Mouse (Mus musculus): ENCODE data around the gene Nckap5.

DNA sequence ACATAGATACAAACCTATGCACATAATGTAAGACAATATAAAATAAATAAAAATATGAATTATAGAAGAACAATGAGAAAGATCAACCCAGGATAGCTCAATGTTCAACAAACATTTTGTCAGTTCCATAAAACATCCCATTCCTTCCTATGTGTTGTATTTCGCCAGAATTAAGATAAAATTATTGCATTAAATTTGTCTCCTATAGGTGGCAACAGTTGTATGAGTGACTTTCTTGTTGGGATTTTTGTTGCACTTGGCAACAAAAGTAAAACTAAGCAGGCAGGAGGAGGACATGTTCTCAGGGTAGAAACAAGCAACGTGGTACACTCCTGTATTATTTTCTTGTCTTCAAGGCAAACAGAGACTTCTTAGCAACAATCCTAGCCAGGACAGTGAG, 907.5 kb downstream of the Nckap5 start:
- TF ChIP-seq SRF (IDR thresholded peaks at IDR 0.05; ENCODE audit: control insufficient read depth, insufficient read length, low read depth) (no peak), MYOD1 (IDR thresholded peaks at IDR 0.05; ENCODE audit: control insufficient read depth in 1 of 3, insufficient read length in 2 of 3, low read depth in 2 of 3) (no peak), POLR2A (IDR thresholded peaks at IDR 0.05; ENCODE audit: insufficient read length, low read depth) (no peak), USF1 (IDR thresholded peaks at IDR 0.05; ENCODE audit: low read depth) (no peak), TCF12 (IDR thresholded peaks at IDR 0.05; ENCODE audit: insufficient read depth, poor library complexity, severe bottlenecking) (no peak), REST (IDR thresholded peaks at IDR 0.05; ENCODE audit: insufficient read depth, insufficient read length) (no peak), MAX (IDR thresholded peaks at IDR 0.05; ENCODE audit: low read depth) (no peak), TCF3 (IDR thresholded peaks at IDR 0.05; ENCODE audit: insufficient read length, low read depth) (no peak), POLR2AphosphoS2 (IDR thresholded peaks at IDR 0.05; ENCODE audit: insufficient read length, low read depth) (no peak)

Data from myocyte (in vitro differentiated cells).